Mouse (Mus musculus) midbrain, embryonic 10.5 days (tissue): ENCODE results near the gene Gm44805. TPM values are rescaled to one million over a fixed set of nuclear protein-coding genes. Genes with fewer than 3 reads are reported as not detected.
A peak's percentile ranks its signal among the peaks of the same experiment; 100 is the strongest.

Experiments used
- DNase-seq: peaks from one replicate; pipeline ENCODE4 v3.0.0-alpha.2; 2017; ENCODE audit warnings: low spot score
- H3K27ac ChIP-seq: fragments of 300-500 bp; sonication (generic); replicated peaks from 2 replicates; pipeline ENCODE4 v1.5.1; 2016; ENCODE audit warnings: mild to moderate bottlenecking
- H3K27me3 ChIP-seq: fragments of 300-500 bp; sonication (generic); 2 replicates; pipeline ENCODE4 v1.6.1; 2016; ENCODE audit warnings: low read depth, mild to moderate bottlenecking; ENCODE audit not compliant: poor library complexity, severe bottlenecking
- H3K36me3 ChIP-seq: fragments of 300-500 bp; sonication (generic); 2 replicates; pipeline ENCODE4 v1.6.1; 2016; ENCODE audit warnings: mild to moderate bottlenecking, moderate library complexity
- H3K4me1 ChIP-seq: fragments of 300-500 bp; sonication (generic); 2 replicates; pipeline ENCODE4 v1.6.1; 2016
- H3K4me3 ChIP-seq: fragments of 300-500 bp; sonication (generic); 2 replicates; pipeline ENCODE4 v1.5.1; 2016; ENCODE audit warnings: mild to moderate bottlenecking, moderate library complexity
- H3K9me3 ChIP-seq: fragments of 300-500 bp; sonication (generic); replicated peaks from 2 replicates; pipeline ENCODE4 v1.6.1; 2016; ENCODE audit warnings: mild to moderate bottlenecking
- WGBS: fragments of 180-500 bp; shearing (Covaris S2); methylation state at CpG from one replicate; pipeline ENCODE4 v1.1.7; 2016; 5-methylcytosine and 5-hydroxymethylcytosine counted together
- polyA plus RNA-seq: library from polyadenylated mRNA; unstranded; fragments of >200 nt; fragmentation: Nextera tagmentation; extraction: Ambion mirVana; gene quantifications from 2 replicates; pipeline ENCODE4 v1.2.1, GENCODE M21; 2016

Gene Gm44805
- polyA plus RNA-seq, 1 experiment from 2014 or later = not detected

- 0 out of 2 replicates have a peak, but pooled peaks cover 3% of the 10 kb centered on the region for H3K9me3 ChIP-seq
- peaks cover 33% of the 10 kb centered on the region for H3K4me1 ChIP-seq
- DNase-seq = peak; percentile 98
- peak within 1 kb of the TSS; percentile 92 for H3K27ac ChIP-seq
- no peaks in the 10 kb centered on the region for H3K27me3 ChIP-seq
- H3K36me3 ChIP-seq = peaks cover 26% of the 10 kb centered on the region
- under 1% methylated on average over 63 of the region's 63 CpGs for WGBS
- peak within 1 kb of the TSS; percentile 99 for H3K4me3 ChIP-seq
Observed at GRCm38 (mm10) chr7:19664955-19665841, 16.0 kb downstream of the Gm44805 start, which contains the start of gene Clptm1. Gene Clptm1, minus strand, starts transcription at chr7:19665033.

GRCm38 (mm10) chr7:19664455-19664954, 16.7 kb downstream of the Gm44805 start:
- Histone ChIP-seq H3K27me3 (no peaks in the 10 kb centered on the region), H3K4me3 (peak overlapping the region; percentile 99), H3K9me3 (0 out of 2 replicates have a peak, but pooled peaks cover 3% of the 10 kb centered on the region), H3K36me3 (peaks cover 33% of the 10 kb centered on the region), H3K4me1 (peaks cover 29% of the 10 kb centered on the region), H3K27ac (peak overlapping the region; percentile 92)
- WGBS = under 1% methylated on average over 37 of the region's 37 CpGs
- no peak for DNase-seq

GRCm38 (mm10) chr7:19663940-19664339, 17.3 kb downstream of the Gm44805 start:
- H3K4me3 ChIP-seq = peak overlapping the region; percentile 99
- 0 out of 2 replicates have a peak, but pooled peaks cover 3% of the 10 kb centered on the region for H3K9me3 ChIP-seq
- DNase-seq = no peak
- peaks cover 24% of the 10 kb centered on the region for H3K4me1 ChIP-seq
- H3K27me3 ChIP-seq = no peaks in the 10 kb centered on the region
- peaks cover 38% of the 10 kb centered on the region for H3K36me3 ChIP-seq
- WGBS = 22% methylated on average over 8 of the region's 8 CpGs
- peak overlapping the region; percentile 92 for H3K27ac ChIP-seq

GRCm38 (mm10) chr7:19652614-19653013, 28.6 kb downstream of the Gm44805 start:
- H3K4me3 ChIP-seq = no peak overlapping the region
- no peaks in the 10 kb centered on the region for H3K4me1 ChIP-seq
- no peak overlapping the region for H3K27ac ChIP-seq
- 94% methylated on average over 2 of the region's 2 CpGs for WGBS
- H3K9me3 ChIP-seq = no peaks in the 10 kb centered on the region
- no peak for DNase-seq
- H3K27me3 ChIP-seq = no peaks in the 10 kb centered on the region
- peaks cover 84% of the 10 kb centered on the region for H3K36me3 ChIP-seq

GRCm38 (mm10) chr7:19651063-19651786, 30.0 kb downstream of the Gm44805 start:
- Histone ChIP-seq H3K27me3 (no peaks in the 10 kb centered on the region), H3K4me1 (no peaks in the 10 kb centered on the region), H3K4me3 (no peak overlapping the region), H3K36me3 (peaks cover 97% of the 10 kb centered on the region), H3K27ac (no peak overlapping the region), H3K9me3 (no peaks in the 10 kb centered on the region)
- no peak for DNase-seq
- WGBS = 93% methylated on average over 6 of the region's 6 CpGs

- peaks cover 100% of the 10 kb centered on the region for H3K36me3 ChIP-seq
- H3K9me3 ChIP-seq = no peaks in the 10 kb centered on the region
- 93% methylated on average over 4 of the region's 4 CpGs for WGBS
- no peaks in the 10 kb centered on the region for H3K27me3 ChIP-seq
- H3K27ac ChIP-seq = no peak overlapping the region
- DNase-seq = no peak
- no peak overlapping the region for H3K4me3 ChIP-seq
- no peaks in the 10 kb centered on the region for H3K4me1 ChIP-seq
Observed at GRCm38 (mm10) chr7:19641223-19641622, 40.0 kb downstream of the Gm44805 start.

- Histone ChIP-seq H3K27me3 (peaks cover 4% of the 10 kb centered on the region; the same call in 1 of the 2 replicates), H3K4me3 (no peak overlapping the region), H3K4me1 (no peaks in the 10 kb centered on the region), H3K9me3 (no peaks in the 10 kb centered on the region), H3K36me3 (peaks cover 86% of the 10 kb centered on the region), H3K27ac (no peak overlapping the region)
- no peak for DNase-seq
- WGBS = 92% methylated on average over 11 of the region's 11 CpGs
Observed at GRCm38 (mm10) chr7:19635074-19635827, 46.0 kb downstream of the Gm44805 start.

- peaks cover 79% of the 10 kb centered on the region for H3K36me3 ChIP-seq
- WGBS = 100% methylated on average over 2 of the region's 2 CpGs
- peaks cover 4% of the 10 kb centered on the region; the same call in 1 of the 2 replicates for H3K27me3 ChIP-seq
- H3K9me3 ChIP-seq = no peaks in the 10 kb centered on the region
- H3K27ac ChIP-seq = no peak overlapping the region
- H3K4me3 ChIP-seq = no peak overlapping the region
- H3K4me1 ChIP-seq = peaks cover 6% of the 10 kb centered on the region
- no peak for DNase-seq
Observed at GRCm38 (mm10) chr7:19634591-19634990, 46.6 kb downstream of the Gm44805 start.

- 97% methylated on average over 15 of the region's 15 CpGs for WGBS
- no peak overlapping the region for H3K27ac ChIP-seq
- H3K27me3 ChIP-seq = peaks cover 4% of the 10 kb centered on the region; the same call in 1 of the 2 replicates
- no peak overlapping the region for H3K4me3 ChIP-seq
- peaks cover 72% of the 10 kb centered on the region for H3K36me3 ChIP-seq
- H3K9me3 ChIP-seq = no peaks in the 10 kb centered on the region
- DNase-seq = no peak
- peaks cover 9% of the 10 kb centered on the region for H3K4me1 ChIP-seq
Observed at GRCm38 (mm10) chr7:19633855-19634254, 47.4 kb downstream of the Gm44805 start.

- WGBS = 94% methylated on average over 17 of the region's 17 CpGs
- DNase-seq = no peak
- Histone ChIP-seq H3K4me3 (no peak overlapping the region), H3K27ac (no peak overlapping the region), H3K9me3 (no peaks in the 10 kb centered on the region), H3K4me1 (peaks cover 15% of the 10 kb centered on the region), H3K36me3 (peaks cover 65% of the 10 kb centered on the region), H3K27me3 (peaks cover 4% of the 10 kb centered on the region; the same call in 1 of the 2 replicates)
Observed at GRCm38 (mm10) chr7:19633197-19633596, 48.0 kb downstream of the Gm44805 start.

- H3K27ac ChIP-seq = no peak overlapping the region
- peaks cover 4% of the 10 kb centered on the region; the same call in 1 of the 2 replicates for H3K27me3 ChIP-seq
- peaks cover 60% of the 10 kb centered on the region for H3K36me3 ChIP-seq
- no peak overlapping the region for H3K4me3 ChIP-seq
- DNase-seq = no peak
- H3K9me3 ChIP-seq = no peaks in the 10 kb centered on the region
- H3K4me1 ChIP-seq = peaks cover 15% of the 10 kb centered on the region
Observed at GRCm38 (mm10) chr7:19632720-19633119, 48.5 kb downstream of the Gm44805 start.

- Histone ChIP-seq H3K4me1 (peaks cover 15% of the 10 kb centered on the region), H3K4me3 (no peak overlapping the region), H3K9me3 (no peaks in the 10 kb centered on the region), H3K27ac (no peak overlapping the region), H3K27me3 (peaks cover 4% of the 10 kb centered on the region; the same call in 1 of the 2 replicates), H3K36me3 (peaks cover 56% of the 10 kb centered on the region)
- no peak for DNase-seq
Observed at GRCm38 (mm10) chr7:19632275-19632674, 48.9 kb downstream of the Gm44805 start.
